Mouse (Mus musculus) embryonic facial prominence, embryonic 10.5 days (tissue): ENCODE results near the gene Tmem102. TPM values are rescaled to one million over a fixed set of nuclear protein-coding genes. Genes with fewer than 3 reads are reported as not detected.
A peak's percentile ranks its signal among the peaks of the same experiment; 100 is the strongest.

ENCODE experiments used
- DNase-seq: peaks from one replicate; pipeline ENCODE4 v3.0.0-alpha.2; 2017; ENCODE audit warnings: low spot score
- H3K27ac ChIP-seq: fragments of 300-500 bp; sonication (generic); replicated peaks from 2 replicates; pipeline ENCODE4 v1.5.1; 2016; ENCODE audit warnings: mild to moderate bottlenecking
- H3K27me3 ChIP-seq: fragments of 300-500 bp; sonication (generic); replicated peaks from 2 replicates; pipeline ENCODE4 v1.6.1; 2016; ENCODE audit warnings: low read depth, mild to moderate bottlenecking; ENCODE audit not compliant: poor library complexity, severe bottlenecking
- H3K36me3 ChIP-seq: fragments of 300-500 bp; sonication (generic); replicated peaks from 2 replicates; pipeline ENCODE4 v1.6.1; 2016; ENCODE audit warnings: mild to moderate bottlenecking, moderate library complexity
- H3K4me1 ChIP-seq: fragments of 300-500 bp; sonication (generic); 2 replicates; pipeline ENCODE4 v1.6.1; 2016
- H3K4me3 ChIP-seq: fragments of 300-500 bp; sonication (generic); 2 replicates; pipeline ENCODE4 v1.5.1; 2016; ENCODE audit warnings: mild to moderate bottlenecking, moderate library complexity
- H3K9me3 ChIP-seq: fragments of 300-500 bp; sonication (generic); 2 replicates; pipeline ENCODE4 v1.6.1; 2016; ENCODE audit warnings: mild to moderate bottlenecking
- WGBS: fragments of 180-500 bp; shearing (Covaris S2); methylation state at CpG from one replicate; pipeline ENCODE4 v1.1.7; 2016; 5-methylcytosine and 5-hydroxymethylcytosine counted together
- polyA plus RNA-seq: library from polyadenylated mRNA; unstranded; fragments of >200 nt; fragmentation: Nextera tagmentation; extraction: Ambion mirVana; gene quantifications from 2 replicates; pipeline ENCODE4 v1.2.1, GENCODE M21; 2016

The Tmem102 gene
- polyA plus RNA-seq, 1 experiment from 2014 or later = 2.7 TPM

GRCm38 (mm10) chr11:69799394-69800137 lies 5.9 kb downstream of the Tmem102 start:
- peaks cover 67% of the 10 kb centered on the region for H3K4me1 ChIP-seq
- no peak for DNase-seq
- H3K27me3 ChIP-seq = peaks cover 100% of the 10 kb centered on the region
- H3K27ac ChIP-seq = peak overlapping the region; percentile 91
- no peaks in the 10 kb centered on the region for H3K9me3 ChIP-seq
- no peaks in the 10 kb centered on the region for H3K36me3 ChIP-seq
- peak overlapping the region; percentile 67 for H3K4me3 ChIP-seq
- 23% methylated on average over 12 of the region's 12 CpGs for WGBS

- H3K27ac ChIP-seq = no peak overlapping the region
- H3K4me3 ChIP-seq = no peak overlapping the region
- 77% methylated on average over 7 of the region's 7 CpGs for WGBS
- H3K4me1 ChIP-seq = peaks cover 51% of the 10 kb centered on the region
- no peak for DNase-seq
- no peaks in the 10 kb centered on the region for H3K36me3 ChIP-seq
- H3K27me3 ChIP-seq = peaks cover 100% of the 10 kb centered on the region
- H3K9me3 ChIP-seq = no peaks in the 10 kb centered on the region
Measured at GRCm38 (mm10) chr11:69797924-69798323, 7.5 kb downstream of the Tmem102 start.

- WGBS = 2% methylated on average over 13 of the region's 13 CpGs
- peaks cover 32% of the 10 kb centered on the region for H3K4me1 ChIP-seq
Measured at GRCm38 (mm10) chr11:69795983-69796435, 9.4 kb downstream of the Tmem102 start.

GRCm38 (mm10) chr11:69795168-69795982 lies 10.0 kb downstream of the Tmem102 start, which contains the start of gene Chrnb1:
Chrnb1 (minus strand) TSS chr11:69795943.
- peaks cover 83% of the 10 kb centered on the region for H3K27me3 ChIP-seq
- H3K27ac ChIP-seq = peak within 1 kb of the TSS; percentile 66

More at GRCm38 (mm10) chr11:69795983-69796435, 9.4 kb downstream of the Tmem102 start:
- no peaks in the 10 kb centered on the region for H3K36me3 ChIP-seq
- H3K4me3 ChIP-seq = peak overlapping the region; percentile 64
- H3K27me3 ChIP-seq = peaks cover 89% of the 10 kb centered on the region
- no peak for DNase-seq
- H3K27ac ChIP-seq = peak overlapping the region; percentile 66; the same call in 1 of the 2 replicates
- H3K9me3 ChIP-seq = no peaks in the 10 kb centered on the region

GRCm38 (mm10) chr11:69793429-69793828 lies 12.0 kb downstream of the Tmem102 start:
- Histone ChIP-seq H3K36me3 (no peaks in the 10 kb centered on the region), H3K4me3 (no peak overlapping the region), H3K27me3 (peaks cover 63% of the 10 kb centered on the region), H3K4me1 (peaks cover 17% of the 10 kb centered on the region), H3K9me3 (no peaks in the 10 kb centered on the region), H3K27ac (no peak overlapping the region)
- 65% methylated on average over 5 of the region's 5 CpGs for WGBS
- DNase-seq = no peak

More at GRCm38 (mm10) chr11:69795168-69795982, 10.0 kb downstream of the Tmem102 start, which contains the start of gene Chrnb1:
- 2% methylated on average over 52 of the region's 52 CpGs for WGBS
- DNase-seq = peak; percentile 93
- Histone ChIP-seq H3K36me3 (no peaks in the 10 kb centered on the region), H3K4me3 (peak within 1 kb of the TSS; percentile 64), H3K9me3 (no peaks in the 10 kb centered on the region), H3K4me1 (peaks cover 25% of the 10 kb centered on the region)

- H3K27ac ChIP-seq = no peak overlapping the region
- peaks cover 43% of the 10 kb centered on the region for H3K27me3 ChIP-seq
- WGBS = 75% methylated on average over 5 of the region's 5 CpGs
- no peaks in the 10 kb centered on the region for H3K9me3 ChIP-seq
- peaks cover 17% of the 10 kb centered on the region for H3K4me1 ChIP-seq
- DNase-seq = no peak
- no peak overlapping the region for H3K4me3 ChIP-seq
- H3K36me3 ChIP-seq = no peaks in the 10 kb centered on the region
Measured at GRCm38 (mm10) chr11:69791420-69791819, 14.0 kb downstream of the Tmem102 start.

GRCm38 (mm10) chr11:69789431-69789830 lies 16.0 kb downstream of the Tmem102 start:
- no peak for DNase-seq
- H3K9me3 ChIP-seq = no peaks in the 10 kb centered on the region
- no peak overlapping the region for H3K27ac ChIP-seq
- peaks cover 23% of the 10 kb centered on the region for H3K27me3 ChIP-seq
- 61% methylated on average over 5 of the region's 5 CpGs for WGBS
- peaks cover 10% of the 10 kb centered on the region; the same call in 1 of the 2 replicates for H3K4me1 ChIP-seq
- H3K4me3 ChIP-seq = no peak overlapping the region
- H3K36me3 ChIP-seq = no peaks in the 10 kb centered on the region

- H3K36me3 ChIP-seq = no peaks in the 10 kb centered on the region
- WGBS = 86% methylated on average over 5 of the region's 5 CpGs
- peaks cover 9% of the 10 kb centered on the region for H3K27me3 ChIP-seq
- H3K4me1 ChIP-seq = peaks cover 10% of the 10 kb centered on the region; the same call in 1 of the 2 replicates
- no peak overlapping the region for H3K4me3 ChIP-seq
- DNase-seq = no peak
- no peaks in the 10 kb centered on the region for H3K9me3 ChIP-seq
- no peak overlapping the region for H3K27ac ChIP-seq
Measured at GRCm38 (mm10) chr11:69787306-69787705, 18.1 kb downstream of the Tmem102 start.

- DNase-seq = no peak
- H3K4me3 ChIP-seq = peak overlapping the region; percentile 16; the same call in 1 of the 2 replicates
- WGBS = 44% methylated on average over 15 of the region's 15 CpGs
- peaks cover 17% of the 10 kb centered on the region for H3K27me3 ChIP-seq
- H3K27ac ChIP-seq = no peak overlapping the region
- H3K4me1 ChIP-seq = peaks cover 10% of the 10 kb centered on the region; the same call in 1 of the 2 replicates
- no peaks in the 10 kb centered on the region for H3K9me3 ChIP-seq
- no peaks in the 10 kb centered on the region for H3K36me3 ChIP-seq
Measured at GRCm38 (mm10) chr11:69784793-69785272, 20.6 kb downstream of the Tmem102 start.

- H3K9me3 ChIP-seq = no peaks in the 10 kb centered on the region
- H3K4me1 ChIP-seq = peaks cover 23% of the 10 kb centered on the region
- WGBS = 43% methylated on average over 4 of the region's 4 CpGs
- H3K36me3 ChIP-seq = 0 out of 2 replicates have a peak, but pooled peaks cover 2% of the 10 kb centered on the region
- H3K4me3 ChIP-seq = no peak overlapping the region
- no peak for DNase-seq
- no peak overlapping the region for H3K27ac ChIP-seq
- H3K27me3 ChIP-seq = peaks cover 47% of the 10 kb centered on the region
Measured at GRCm38 (mm10) chr11:69781828-69782227, 23.6 kb downstream of the Tmem102 start.

GRCm38 (mm10) chr11:69778985-69779384 lies 26.4 kb downstream of the Tmem102 start:
- peaks cover 15% of the 10 kb centered on the region; the same call in 1 of the 2 replicates for H3K36me3 ChIP-seq
- H3K9me3 ChIP-seq = no peaks in the 10 kb centered on the region
- 0 out of 2 replicates have a peak overlapping the region, but pooled peaks have one; percentile 25 for H3K27ac ChIP-seq
- H3K4me3 ChIP-seq = no peak overlapping the region
- DNase-seq = no peak
- peaks cover 64% of the 10 kb centered on the region for H3K27me3 ChIP-seq
- peaks cover 20% of the 10 kb centered on the region for H3K4me1 ChIP-seq
- WGBS = 42% methylated on average over 7 of the region's 7 CpGs
